Mouse (Mus musculus) MEL (cell line): Measurements from ENCODE around the gene Cmbl.

ENCODE experiments used
- CTCF ChIP-seq, 3 experiments: IDR thresholded peaks in 2 of 3; conservative IDR thresholded peaks in 1 of 3; 2 replicates each; pipeline ENCODE4 v1.5.1; 2011 to 2012; ENCODE audit warnings: low read length in 3 of 3, low read depth in 2 of 3, mild to moderate bottlenecking in 2 of 3, improper control_type of control experiment in 1 of 3, inconsistent platforms in 1 of 3, mixed read lengths in 1 of 3, moderate library complexity in 1 of 3; ENCODE audit not compliant: control insufficient read depth in 1 of 3, insufficient read depth in 1 of 3, poor library complexity in 1 of 3, severe bottlenecking in 1 of 3
- GATA1 ChIP-seq: IDR thresholded peaks from 2 replicates; pipeline ENCODE4 v1.6.1; 2011; ENCODE audit warnings: low read depth, low read length, improper control_type of control experiment
- JUND ChIP-seq: IDR thresholded peaks from 2 replicates; pipeline ENCODE4 v1.6.1; 2011; ENCODE audit warnings: low read depth, mild to moderate bottlenecking, improper control_type of control experiment, low read length
- MAFK ChIP-seq: IDR thresholded peaks from 2 replicates; pipeline ENCODE4 v1.6.1; 2011; ENCODE audit warnings: low read depth, mild to moderate bottlenecking, low read length, improper control_type of control experiment, borderline replicate concordance
- POLR2A ChIP-seq, 2 experiments: IDR thresholded peaks; 2 replicates each; pipeline ENCODE4 v1.6.1; 2011 to 2012; ENCODE audit warnings: low read length in 2 of 2, mild to moderate bottlenecking in 2 of 2, control low read depth in 1 of 2, improper control_type of control experiment in 1 of 2, low read depth in 1 of 2, moderate library complexity in 1 of 2; ENCODE audit not compliant: control insufficient read depth in 1 of 2, insufficient read depth in 1 of 2, poor library complexity in 1 of 2
- TAL1 ChIP-seq: IDR thresholded peaks from 2 replicates; pipeline ENCODE4 v1.6.1; 2012; ENCODE audit warnings: mild to moderate bottlenecking, inconsistent platforms, low read length, moderate library complexity, mixed read lengths
- ZNF384 ChIP-seq: IDR thresholded peaks from 2 replicates; pipeline ENCODE4 v1.6.1; 2012; ENCODE audit warnings: low read depth, mild to moderate bottlenecking, inconsistent platforms, low read length, improper control_type of control experiment

GRCm38 (mm10) chr15:31554855-31555254 lies 10.3 kb upstream of the Cmbl start:
- TF ChIP-seq MAFK (no peak), TAL1 (no peak), GATA1 (no peak; the same call in 1 of the 2 replicates), ZNF384 (no peak), CTCF (IDR thresholded peaks at IDR 0.05 in 2 of 3, conservative IDR thresholded peaks at IDR 0.05 in 1 of 3; ENCODE audit: control insufficient read depth in 1 of 3, insufficient read depth in 1 of 3, low read depth in 2 of 3, low read length in 3 of 3, poor library complexity in 1 of 3, severe bottlenecking in 1 of 3) (no peak), JUND (no peak), POLR2A (IDR thresholded peaks at IDR 0.05; ENCODE audit: control insufficient read depth in 1 of 2, insufficient read depth in 1 of 2, low read depth in 1 of 2, low read length in 2 of 2, poor library complexity in 1 of 2) (no peak)
